Mouse (Mus musculus): ENCODE measurements around the gene Scaf4. TPM values are rescaled to one million over a fixed set of nuclear protein-coding genes. Genes with fewer than 3 reads are reported as not detected.
"Not testable (repeated sequence)": the region's sequence is repeated elsewhere in the genome, so short reads cannot be mapped to it uniquely, and the experiment has no call there.

The Scaf4 gene
- total RNA-seq, 2 experiments from 2014 or later: 39.5 to 44.7 TPM

DNA sequence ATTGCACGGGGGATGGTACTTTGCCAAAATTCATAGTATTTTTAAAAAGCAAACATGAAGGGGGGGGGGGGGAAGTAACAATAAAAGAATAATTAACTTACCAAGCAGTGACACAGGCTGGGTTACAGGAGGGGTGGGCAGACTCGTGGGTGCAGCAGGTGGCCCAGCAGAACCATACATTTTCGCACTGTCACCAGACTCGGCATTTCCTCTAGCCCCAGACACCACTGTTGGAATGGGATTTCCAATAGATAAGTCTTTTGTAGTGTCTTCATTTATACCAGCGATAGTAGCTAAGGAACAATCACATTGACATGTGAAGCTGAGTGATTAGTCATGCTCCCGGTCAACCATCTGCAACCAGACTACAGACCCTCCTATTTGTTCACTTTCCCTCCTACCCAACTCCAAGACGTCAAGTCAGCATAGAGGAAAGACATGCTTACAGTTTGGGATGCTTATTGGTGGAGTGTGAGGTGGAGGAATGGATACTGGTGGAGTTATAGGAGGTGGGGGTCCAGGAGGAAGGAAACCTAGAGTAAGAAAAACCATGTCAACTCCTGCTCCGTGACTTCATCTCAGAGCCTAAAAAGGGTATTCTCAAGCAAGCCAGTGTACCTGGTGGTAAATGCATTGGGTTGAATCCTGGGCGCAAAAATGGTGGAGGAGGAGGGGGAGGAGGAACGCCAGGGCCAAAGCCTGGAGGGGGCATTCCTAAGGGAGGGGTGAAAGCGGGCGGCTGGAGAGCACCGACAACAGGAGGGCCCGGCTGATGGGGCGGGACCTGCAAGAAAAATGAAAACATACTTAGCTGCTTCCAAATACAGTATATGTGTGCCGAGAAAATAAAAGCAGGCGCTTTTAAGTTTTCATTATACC, 41.6 kb downstream of the Scaf4 start:
- DNase-seq (ENCODE audit: low spot score in 2 of 2): no peak

DNA sequence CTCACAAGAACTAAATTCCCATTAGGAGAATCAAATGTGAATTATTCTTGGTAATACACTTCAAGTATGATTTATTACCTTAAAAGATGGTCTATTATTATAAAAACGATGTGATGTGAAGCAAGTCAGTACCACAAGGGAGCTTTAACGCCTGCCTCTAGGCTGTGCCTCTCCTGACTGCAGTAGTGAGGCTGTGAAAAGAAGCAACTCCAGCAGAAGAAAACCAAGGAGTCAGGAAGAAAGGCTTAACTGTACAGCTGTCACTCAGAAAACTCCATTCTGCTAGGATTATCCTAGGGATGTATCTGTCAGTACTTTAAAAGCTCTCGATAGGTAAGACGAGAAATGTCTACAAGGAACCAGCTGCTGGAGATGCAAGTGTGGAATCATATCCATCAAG, 42.4 kb downstream of the Scaf4 start:
- DNase-seq (ENCODE audit: low spot score in 2 of 2): no peak

DNA sequence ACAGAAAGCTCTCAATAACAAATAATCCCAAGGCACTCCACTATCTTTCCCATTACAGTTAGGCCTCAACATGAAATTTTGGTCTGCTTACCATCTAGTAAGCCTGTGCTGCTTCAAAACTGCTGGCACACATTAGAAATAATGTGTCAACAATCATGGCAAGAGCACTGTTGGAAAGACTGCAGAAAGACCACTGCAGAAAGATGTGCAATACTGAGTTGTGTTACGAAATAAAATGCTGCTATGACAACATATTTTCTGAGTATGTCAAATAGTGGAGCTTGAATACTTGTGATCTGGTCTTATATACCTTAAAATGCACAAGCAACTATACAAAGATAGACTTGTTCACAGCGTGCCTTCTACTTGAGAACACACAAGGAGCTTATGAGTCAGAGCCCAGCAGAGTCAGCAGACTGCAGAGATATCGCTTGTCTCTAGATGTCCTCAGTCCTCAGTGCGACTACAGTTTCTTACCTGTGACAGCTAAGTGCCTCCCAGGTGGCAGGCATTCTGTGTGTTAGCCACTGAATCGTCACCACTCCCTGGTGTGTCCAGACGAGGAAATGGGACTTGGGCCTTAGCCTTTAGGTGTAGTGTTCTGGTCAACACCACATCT, 45.1 kb downstream of the Scaf4 start:
- no peak for DNase-seq (ENCODE audit: low spot score in 2 of 2)

DNA sequence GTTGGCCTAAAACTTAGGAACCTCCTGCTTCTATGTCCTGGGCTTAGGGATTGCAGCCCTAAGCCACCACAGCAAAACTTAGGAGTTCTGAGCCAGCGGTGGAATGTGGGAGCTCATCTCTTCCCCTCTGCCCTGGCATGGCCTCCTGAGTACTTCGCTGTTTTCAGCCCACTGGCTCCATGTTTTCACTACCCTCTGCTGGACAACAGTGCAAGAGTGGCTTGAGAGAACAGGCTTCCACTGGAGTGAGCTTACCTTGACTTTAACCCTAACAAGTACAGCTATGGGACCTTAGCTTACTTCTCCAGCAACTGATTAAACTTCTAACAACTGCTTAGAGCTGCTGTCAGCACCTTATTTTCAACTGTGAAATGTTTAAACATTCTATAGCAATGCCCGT, 49.1 kb downstream of the Scaf4 start:
- no peak for DNase-seq (ENCODE audit: low spot score in 2 of 2)

DNA sequence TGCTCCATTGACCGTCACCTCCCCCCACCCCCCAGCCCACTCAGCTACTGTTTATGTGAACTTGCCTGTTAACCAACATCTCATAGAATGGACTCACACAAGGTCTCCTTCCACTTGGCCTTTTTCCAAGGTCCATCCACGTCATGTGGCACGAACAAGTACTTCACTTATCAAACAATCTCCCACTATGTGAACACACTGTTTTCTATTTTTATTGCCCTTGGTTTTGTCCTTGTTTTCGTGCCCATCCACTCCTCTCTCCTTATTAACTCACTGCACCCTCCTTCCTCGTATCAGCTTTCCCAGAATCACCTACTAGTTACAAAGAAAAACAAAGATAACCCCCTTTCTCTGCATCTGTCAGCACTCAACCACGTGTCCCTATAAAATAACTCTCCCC, 49.7 kb downstream of the Scaf4 start:
- DNase-seq (ENCODE audit: low spot score in 2 of 2): peak in 1 of 2 experiments; percentile 41

DNA sequence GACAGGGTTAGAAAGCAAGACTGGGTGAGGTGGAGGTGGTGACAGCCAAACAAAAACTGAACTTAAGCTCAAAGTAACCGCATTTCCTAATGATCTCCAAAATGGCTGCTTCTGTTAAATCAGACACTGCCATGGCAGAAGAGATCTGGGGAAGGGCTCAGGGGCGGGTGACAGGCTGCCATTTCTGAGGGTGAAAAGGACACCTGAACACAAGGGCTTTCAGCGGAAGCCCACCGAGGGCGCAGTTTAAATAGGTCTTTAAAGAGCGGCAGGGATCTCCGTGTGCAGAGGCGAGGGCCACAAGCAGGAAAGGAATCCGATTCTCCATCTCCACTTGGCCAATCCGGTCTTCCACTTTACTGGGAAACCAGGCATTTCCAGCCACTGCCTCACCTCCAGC, 50.6 kb downstream of the Scaf4 start:
- no peak for DNase-seq (ENCODE audit: low spot score in 2 of 2)

DNA sequence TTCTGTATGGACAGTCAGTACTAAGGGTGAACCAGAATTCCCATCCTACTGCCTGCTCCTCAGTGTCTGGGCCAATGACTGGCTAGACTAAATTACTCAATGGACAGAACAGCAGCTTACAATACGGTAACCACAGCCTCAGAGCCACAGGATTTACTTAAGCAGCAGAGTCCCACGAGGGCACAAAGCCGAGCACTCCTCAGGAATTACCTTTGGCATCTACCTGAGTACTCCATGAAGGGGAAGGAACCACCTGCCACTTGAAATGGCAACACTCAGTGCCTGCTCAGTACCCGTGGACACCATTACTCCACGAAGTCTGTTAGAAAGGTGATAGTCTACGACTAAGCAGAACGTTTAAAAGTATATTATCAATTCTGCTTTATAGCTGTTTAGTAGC, 53.0 kb downstream of the Scaf4 start:
- DNase-seq (ENCODE audit: low spot score in 2 of 2): no peak

DNA sequence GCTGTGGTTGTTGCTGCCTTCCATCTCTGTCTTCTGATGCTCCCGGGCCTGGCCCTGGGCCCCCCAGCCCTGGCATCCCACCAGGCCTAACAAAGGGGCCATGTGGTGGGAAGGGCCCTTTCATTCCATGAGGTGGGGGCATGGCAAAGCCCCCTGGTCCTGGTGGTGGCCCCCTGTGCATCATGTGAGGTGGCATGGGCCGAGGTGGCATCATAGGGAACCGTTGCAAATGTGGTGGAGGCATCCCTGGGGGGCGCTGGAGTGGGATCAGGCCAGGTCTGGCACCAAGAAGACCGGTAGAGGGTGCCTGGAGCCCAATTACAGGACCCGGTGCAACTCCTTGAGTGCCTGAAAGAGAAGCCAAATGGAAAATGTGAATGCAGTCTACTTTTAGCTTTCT, 54.4 kb downstream of the Scaf4 start:
- DNase-seq (ENCODE audit: low spot score in 2 of 2): no peak

DNA sequence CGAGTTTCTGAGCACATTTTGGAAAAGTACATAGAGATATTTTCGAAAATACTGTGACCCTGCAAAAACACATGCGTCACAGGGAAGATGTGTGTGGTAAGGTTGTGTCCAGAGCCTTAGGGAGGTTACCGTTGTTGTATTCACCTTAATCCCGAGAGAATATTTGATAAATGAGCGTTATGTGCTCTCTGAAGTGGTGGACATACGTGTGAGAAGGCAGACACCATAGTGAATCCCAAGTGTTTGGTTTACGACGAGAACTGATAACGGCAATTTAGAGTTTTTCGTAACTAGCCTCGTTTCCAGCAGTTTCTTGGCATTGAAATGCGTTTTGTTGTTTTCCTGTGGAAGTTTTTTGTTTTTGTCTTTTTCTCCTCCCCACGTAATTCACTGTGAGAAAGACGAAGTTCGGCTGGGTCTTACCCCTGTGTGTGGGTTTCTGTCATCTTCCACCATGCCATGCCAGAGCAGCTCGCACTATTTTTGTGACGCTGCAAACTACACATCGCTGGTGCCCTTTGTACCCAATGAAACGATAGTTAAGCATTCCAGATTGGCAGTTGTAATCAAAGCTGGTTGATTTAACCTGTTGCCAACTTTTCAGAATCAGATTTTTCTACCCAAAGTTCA, 62.7 kb downstream of the Scaf4 start:
- no peak for DNase-seq (ENCODE audit: low spot score in 2 of 2)

DNA sequence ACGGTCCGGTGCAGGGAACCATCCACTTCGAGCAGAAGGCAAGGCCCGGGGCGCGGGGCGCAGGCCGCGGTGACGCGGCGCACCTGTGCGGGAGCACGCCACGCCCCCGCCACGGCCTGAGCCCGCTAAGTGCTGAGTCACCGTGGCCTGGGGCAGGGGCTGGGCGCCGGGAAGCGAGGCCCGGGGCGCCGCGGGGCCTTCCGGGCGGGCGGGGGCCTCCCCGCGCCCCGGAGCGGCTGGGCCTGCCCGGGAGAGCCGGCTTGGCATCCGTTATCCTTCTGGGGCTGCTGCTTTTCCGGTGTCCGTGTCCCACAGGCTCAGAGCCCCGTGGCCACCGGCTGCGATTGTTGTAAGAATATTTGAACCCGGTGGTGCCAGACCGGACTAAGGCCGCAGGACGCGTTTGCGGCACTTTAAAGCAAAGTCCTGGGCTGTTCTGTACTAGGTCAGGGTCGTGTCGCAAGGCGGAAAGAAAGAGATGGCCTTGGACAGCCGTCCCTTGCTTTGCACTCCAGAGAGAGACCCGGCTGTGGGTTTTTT, 63.3 kb downstream of the Scaf4 start:
- DNase-seq (ENCODE audit: low spot score in 2 of 2): peak in 1 of 2 experiments; percentile 62

DNA sequence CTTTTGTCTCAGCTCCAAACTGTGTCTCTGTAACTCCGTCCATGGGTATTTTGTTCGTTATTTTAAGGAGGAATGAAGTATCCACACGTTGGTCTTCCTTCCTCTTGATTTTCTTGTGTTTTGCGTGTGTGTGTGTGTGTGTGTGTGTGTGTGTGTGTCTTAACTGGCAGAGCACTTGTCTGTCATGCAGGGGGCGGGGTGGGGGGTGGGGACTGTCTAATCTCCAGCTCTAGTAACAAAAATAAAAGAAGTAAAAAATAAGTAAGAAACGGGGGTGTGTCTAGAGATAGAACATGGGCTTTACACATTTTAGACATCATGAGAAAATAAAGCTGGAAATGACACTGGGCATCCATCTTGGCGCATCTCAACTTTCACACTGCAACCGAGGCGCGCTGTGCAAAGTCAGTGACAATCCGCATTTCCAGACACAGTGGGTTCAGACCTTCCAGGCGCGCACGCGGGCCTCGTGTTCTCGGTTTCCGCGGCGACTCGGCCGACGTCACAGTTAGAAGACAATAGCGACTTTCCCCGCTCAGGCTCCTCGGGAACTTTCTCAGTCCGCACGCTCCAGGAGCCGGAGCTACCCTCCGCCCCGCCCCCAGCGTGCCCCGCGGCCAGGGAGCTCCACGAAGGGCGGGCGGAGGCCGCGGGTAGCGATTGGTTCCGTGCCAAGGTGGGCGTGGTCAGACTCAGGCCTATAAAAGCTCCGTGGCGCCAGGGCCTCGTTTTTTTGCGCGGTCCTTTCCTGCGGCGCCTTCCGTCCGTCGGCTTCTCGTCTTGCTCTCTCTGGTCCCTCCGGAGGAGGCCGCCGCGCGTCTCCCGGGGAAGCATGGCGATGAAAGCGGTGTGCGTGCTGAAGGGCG, 64.0 kb downstream of the Scaf4 start, which contains the start of gene Sod1:
TSS of gene Sod1 (plus strand) at position 729 of the 866 bp plus-strand sequence.
- peak; percentile 99 to 100 for DNase-seq (ENCODE audit: low spot score in 2 of 2)

DNA sequence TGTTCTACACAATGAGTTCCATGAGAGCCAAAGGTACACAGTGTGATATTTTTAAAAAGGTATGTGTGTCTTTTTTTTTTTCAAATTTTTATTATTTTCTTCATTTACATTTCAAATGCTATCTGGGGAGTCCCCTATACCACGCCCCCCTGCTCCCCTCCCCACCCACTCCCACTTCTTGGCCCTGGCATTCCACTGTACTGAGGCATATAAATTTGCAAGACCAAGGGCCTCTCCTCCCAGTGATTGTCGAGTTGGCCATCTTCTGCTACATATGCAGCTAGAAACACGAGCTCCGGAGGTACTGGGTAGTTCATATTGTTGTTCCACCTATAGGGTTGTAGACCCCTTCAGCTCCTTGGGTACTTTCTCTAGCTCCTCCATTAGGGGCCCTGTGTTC, 64.9 kb downstream of the Scaf4 start:
- DNase-seq (ENCODE audit: low spot score in 2 of 2): not testable (repeated sequence)

DNA sequence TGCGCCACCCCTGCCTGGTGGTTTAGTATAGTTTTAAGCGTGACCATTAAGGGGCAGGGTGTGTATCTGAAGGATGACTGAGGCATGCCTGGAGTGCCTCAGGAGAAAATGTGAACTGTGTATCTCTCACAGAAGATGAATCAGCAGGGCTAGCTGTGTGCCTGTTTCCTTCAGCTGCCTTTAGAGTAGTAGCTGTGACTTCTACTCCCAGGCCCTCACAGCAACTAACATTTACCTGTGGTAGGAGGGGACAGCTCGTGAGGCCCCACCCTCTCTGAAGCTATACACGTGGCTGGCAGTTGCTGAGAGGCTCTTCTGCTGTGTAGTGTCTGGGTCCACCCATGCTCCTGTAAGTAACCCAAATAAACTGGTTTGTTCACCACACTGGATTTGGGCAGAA, 66.4 kb downstream of the Scaf4 start:
- no peak for DNase-seq (ENCODE audit: low spot score in 2 of 2)

DNA sequence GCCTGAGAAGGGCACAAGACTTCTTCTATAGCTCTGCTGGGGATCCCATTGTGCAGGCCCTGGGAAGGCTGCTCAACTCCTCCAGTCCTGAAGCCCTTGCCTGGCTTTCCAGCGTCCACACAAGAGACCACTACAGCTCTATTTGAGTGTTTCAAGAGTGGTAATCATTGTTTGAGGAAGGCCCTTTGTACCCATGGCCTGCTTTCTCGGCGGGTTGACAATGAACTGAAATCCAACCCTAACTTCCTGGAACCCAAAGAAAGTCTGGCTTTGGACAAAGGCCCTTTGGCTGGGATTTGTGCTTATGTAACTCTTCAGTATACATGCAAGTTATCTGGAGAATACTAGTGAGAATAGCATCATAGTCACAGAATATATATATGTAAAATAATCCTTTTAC, 66.9 kb downstream of the Scaf4 start:
- DNase-seq (ENCODE audit: low spot score in 2 of 2): no peak

DNA sequence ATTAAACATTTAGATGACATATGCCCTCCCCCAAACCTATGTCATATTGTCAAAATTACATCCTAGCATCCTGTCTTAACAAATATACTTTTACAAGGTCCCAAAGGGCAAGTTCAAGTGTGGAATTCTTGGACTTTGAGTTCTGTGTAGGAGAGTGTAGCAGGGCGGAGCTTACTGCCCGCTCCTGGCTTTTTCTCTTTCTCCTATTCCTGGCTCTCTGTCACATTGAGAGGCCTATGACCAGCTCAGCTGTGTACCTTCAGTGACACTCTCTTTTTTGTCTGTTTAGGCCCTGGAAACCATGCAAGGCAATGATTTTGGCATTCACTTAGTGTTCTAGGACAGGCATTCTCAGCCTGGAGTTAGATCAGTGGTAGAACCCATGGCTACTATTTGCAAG, 67.9 kb downstream of the Scaf4 start:
- no peak for DNase-seq (ENCODE audit: low spot score in 2 of 2)

DNA sequence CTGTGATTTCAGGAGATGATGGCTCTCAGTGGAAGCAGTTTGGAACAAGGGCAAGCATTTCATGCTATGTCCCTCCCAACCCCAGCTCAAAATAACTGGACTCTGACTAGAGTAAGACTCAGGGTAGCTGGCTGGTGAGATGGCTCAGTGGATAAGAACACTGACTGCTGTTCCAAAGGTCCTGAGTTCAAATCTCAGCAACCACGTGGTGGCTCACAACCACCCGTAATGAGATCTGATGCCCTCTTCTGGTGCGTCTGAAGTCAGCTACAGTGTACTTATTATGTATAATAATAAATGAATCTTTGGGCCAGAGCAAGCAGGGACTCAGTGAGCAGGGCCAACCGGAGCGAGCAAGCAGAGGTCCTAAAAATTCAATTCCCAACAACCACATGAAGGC, 68.4 kb downstream of the Scaf4 start:
- not testable (repeated sequence) for DNase-seq (ENCODE audit: low spot score in 2 of 2)

DNA sequence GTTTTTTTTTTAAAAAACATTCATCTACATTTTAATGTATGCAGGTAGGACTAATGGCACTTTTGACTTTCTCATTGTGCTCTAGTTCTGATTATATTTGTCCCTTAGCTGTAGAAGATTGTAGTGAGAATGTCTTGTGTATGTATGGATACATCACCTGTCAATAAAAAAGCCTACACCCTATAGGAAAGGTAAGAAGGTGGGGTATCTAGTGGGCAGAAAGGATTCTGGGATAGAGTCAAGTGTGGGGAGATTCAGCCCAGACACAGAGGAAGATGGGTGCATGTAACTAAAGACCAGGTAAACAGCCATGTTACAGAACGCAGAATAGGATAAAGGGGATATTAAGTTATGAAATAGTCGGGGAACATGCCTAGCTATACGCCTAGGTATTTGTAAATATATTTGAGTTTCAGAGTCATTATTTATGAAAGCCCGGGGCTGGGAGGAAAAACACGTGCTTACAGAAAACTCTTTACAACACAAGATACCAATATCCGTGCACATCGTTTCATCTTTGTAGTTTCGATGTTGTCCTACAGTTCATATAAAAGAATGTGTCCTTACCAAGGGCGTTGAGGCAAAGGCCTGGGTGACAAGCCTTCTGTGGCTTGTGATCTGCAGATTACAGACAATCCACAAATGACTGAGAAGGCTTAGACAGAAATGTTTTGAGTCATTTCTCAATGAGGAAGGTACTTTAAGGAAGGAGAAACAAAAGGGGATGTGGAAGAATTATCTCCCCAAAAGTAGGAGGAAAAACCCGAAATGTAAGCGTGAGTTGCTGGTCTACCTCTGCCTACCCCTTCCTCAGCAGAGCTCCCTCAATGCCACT, 69.4 kb downstream of the Scaf4 start:
- DNase-seq (ENCODE audit: low spot score in 2 of 2): no peak

DNA sequence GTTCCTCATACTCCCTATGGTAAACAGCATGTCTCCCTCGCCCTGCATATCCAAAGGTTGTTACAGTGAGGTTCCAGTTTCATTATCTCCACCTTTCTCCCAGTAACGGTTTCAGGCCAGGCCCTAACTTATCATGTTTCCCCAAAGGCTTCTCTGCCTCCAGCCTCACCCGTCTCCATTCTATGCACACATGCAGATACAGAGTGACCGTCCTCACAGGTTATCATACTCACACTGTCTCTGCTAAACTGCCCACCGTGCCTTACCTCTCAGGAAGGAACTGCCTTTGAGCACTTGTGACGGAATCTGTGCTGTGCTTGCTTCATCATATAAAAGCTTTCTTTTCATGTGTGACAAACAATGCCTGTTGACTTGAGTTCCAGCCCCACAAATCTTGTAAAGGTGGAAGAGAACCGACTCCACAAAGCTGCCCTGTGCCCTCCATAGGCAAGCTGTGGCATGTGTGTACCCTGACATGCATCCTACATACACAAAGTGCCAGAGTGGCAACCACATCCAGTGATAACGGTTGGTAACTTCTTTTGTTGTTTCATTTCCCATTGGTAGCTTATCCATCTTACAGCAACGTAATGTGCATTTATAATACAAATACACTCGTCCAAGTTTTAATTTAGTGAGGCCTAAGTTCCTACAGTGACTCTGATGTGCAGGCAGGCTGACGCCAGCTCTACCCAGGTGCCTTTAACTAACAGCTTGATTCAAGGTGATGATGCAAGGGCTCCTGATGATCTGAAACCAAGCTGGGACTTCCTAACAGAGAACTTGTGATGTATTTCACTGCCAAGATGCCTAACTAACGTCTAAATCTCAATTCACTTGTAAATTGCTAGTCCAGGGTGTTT, 70.6 kb downstream of the Scaf4 start:
- DNase-seq (ENCODE audit: low spot score in 2 of 2): no peak

DNA sequence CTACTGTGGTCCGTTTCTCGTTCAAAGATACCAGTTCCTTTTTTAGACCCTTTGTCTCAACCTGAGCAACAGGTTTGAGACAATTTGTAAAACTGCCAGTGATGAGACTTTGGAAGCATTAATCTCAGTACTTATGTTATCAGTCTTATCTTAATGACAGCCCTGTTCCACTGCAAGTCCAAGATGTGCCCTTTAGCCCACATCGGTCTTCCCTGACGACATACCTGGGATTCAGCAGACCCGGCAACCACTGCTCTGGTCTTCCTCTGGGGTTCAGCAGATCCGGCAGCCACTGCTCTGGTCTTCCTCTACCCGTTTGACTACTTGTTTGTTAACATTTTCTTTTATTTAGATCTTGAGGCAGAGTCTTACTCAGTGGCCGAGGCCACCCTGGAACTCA, 72.5 kb downstream of the Scaf4 start:
- no peak for DNase-seq (ENCODE audit: low spot score in 2 of 2)

All from adrenal gland, adult 18-20 months (tissue).